Mouse (Mus musculus) megakaryocyte, embryonic 14.5 days (primary cell): ENCODE results near the gene Plcb4.

Source experiments
- FLI1 ChIP-seq: IDR thresholded peaks from 2 replicates; pipeline ENCODE4 v1.6.1; 2012; ENCODE audit warnings: low read length, inconsistent platforms, mixed read lengths
- GATA1 ChIP-seq: IDR thresholded peaks from 3 replicates; pipeline ENCODE4 v1.6.1; 2012; ENCODE audit warnings: mixed read lengths, low read length, inconsistent platforms, borderline replicate concordance

DNA sequence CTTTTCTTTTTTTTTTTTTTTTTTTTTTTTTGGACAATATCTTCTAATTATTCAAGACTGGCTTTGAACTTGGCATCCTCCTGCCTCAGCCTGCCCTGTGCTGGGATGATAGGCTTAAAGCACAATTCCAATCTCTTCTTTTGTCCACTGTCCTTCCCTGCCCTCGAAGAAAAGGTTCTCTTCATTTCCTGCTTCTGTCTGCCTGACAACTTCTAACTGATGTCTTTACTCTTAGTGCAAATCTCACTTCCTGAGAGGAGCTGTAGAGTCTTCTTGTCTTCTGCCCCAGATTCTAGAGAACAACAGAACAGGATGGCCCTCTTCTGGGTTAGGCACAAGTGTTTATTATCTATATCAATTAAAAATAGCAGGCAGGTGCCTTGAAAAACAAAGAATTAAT, 80.1 kb downstream of the Plcb4 start:
- TF ChIP-seq FLI1: no peak
- TF ChIP-seq GATA1: no peak
